Mouse (Mus musculus) limb, embryonic 15.5 days (tissue): Measurements from ENCODE around the gene Med25. TPM values are rescaled to one million over a fixed set of nuclear protein-coding genes. Genes with fewer than 3 reads are reported as not detected.

Experiments used
- ATAC-seq: fragments of 200-750 bp; cut with Nextera tagmentation; 2 replicates; pipeline ENCODE4 v1.8.0; 2017; ENCODE audit warnings: low read depth, moderate TSS enrichment; ENCODE audit not compliant: insufficient number of reproducible peaks, low FRiP score, low TSS enrichment
- H3K27ac ChIP-seq: fragments of 300-500 bp; sonication (generic); 2 replicates; pipeline ENCODE4 v1.5.1; 2015; ENCODE audit warnings: moderate library complexity, mild to moderate bottlenecking, inconsistent platforms
- H3K27me3 ChIP-seq: fragments of 300-500 bp; sonication (generic); 2 replicates; pipeline ENCODE4 v1.6.1; 2015; ENCODE audit warnings: inconsistent platforms
- H3K36me3 ChIP-seq: fragments of 300-500 bp; sonication (generic); 2 replicates; pipeline ENCODE4 v1.6.1; 2015; ENCODE audit warnings: inconsistent platforms
- H3K4me1 ChIP-seq: fragments of 300-500 bp; sonication (generic); 2 replicates; pipeline ENCODE4 v1.6.1; 2015; ENCODE audit warnings: inconsistent platforms
- H3K4me2 ChIP-seq: fragments of 300-500 bp; sonication (generic); 2 replicates; pipeline ENCODE4 v1.6.1; 2015; ENCODE audit warnings: mild to moderate bottlenecking, inconsistent platforms
- H3K4me3 ChIP-seq: fragments of 300-500 bp; sonication (generic); 2 replicates; pipeline ENCODE4 v1.5.1; 2015; ENCODE audit warnings: mild to moderate bottlenecking, inconsistent platforms
- H3K9ac ChIP-seq: fragments of 300-500 bp; sonication (generic); 2 replicates; pipeline ENCODE4 v1.6.1; 2015; ENCODE audit warnings: inconsistent platforms
- H3K9me3 ChIP-seq: fragments of 300-500 bp; sonication (generic); 2 replicates; pipeline ENCODE4 v1.6.1; 2016; ENCODE audit warnings: inconsistent platforms
- WGBS: fragments of 180-500 bp; shearing (Covaris S2); methylation state at CpG from one replicate; pipeline ENCODE4 v1.1.7; 2015; 5-methylcytosine and 5-hydroxymethylcytosine counted together
- microRNA counts: library from miRNA; unstranded; fragments of <30 nt; microRNA quantifications from one replicate; lab custom pipeline; 2016
- microRNA-seq: library from miRNA; unstranded; fragments of <30 nt; microRNA quantifications from one replicate; pipeline ENCODE4, GENCODE M21; 2016
- polyA plus RNA-seq: library from polyadenylated mRNA; unstranded; fragments of >200 nt; fragmentation: Nextera tagmentation; extraction: Ambion mirVana; gene quantifications from 2 replicates; pipeline ENCODE4 v1.2.1, GENCODE M21; 2015

Med25 gene
- polyA plus RNA-seq, 1 experiment from 2014 or later: 103 TPM

DNA sequence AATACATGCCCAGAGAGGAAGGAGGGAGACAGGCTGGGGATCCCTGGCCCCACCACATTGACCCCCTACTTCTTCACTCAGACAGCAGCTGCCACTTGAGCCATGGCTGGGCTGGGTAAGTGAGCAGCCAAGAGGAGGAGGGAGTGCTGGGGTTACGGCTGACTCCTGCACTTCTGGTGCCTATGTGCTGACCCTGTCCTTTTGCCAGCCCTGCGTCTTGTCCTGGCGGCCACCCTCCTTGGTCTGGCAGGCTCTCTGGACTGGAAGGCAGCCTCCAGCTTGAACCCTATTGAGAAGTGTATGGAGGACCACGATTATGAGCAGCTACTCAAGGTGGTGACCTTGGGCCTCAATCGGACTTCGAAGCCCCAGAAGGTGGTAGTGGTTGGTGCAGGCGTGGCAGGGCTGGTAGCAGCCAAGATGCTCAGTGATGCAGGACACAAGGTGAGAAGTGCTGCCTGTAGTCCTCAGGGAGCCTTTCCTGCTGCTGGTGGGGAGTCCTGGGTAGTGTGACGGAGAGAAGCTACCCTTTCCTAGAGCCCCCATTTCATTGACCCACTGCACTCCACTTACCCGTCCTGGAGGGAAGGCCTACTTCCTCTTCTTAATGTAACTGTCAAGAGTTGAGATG is 56.0 kb downstream of the Med25 start:
- no peak overlapping the region for H3K4me2 ChIP-seq
- H3K9ac ChIP-seq: no peak overlapping the region
- WGBS: 84% methylated on average over 9 of the region's 9 CpGs

GRCm38 (mm10) chr7:44836016-44836404 is 56.5 kb downstream of the Med25 start:
- H3K4me2 ChIP-seq: no peak overlapping the region
- ATAC-seq: no peak
- H3K9me3 ChIP-seq: no peaks in the 10 kb centered on the region
- peaks cover 23% of the 10 kb centered on the region for H3K27me3 ChIP-seq
- peaks cover 29% of the 10 kb centered on the region for H3K4me1 ChIP-seq
- peaks cover 16% of the 10 kb centered on the region for H3K36me3 ChIP-seq
- H3K9ac ChIP-seq: no peak overlapping the region
- no peak overlapping the region for H3K4me3 ChIP-seq
- H3K27ac ChIP-seq: no peak overlapping the region
- WGBS: 41% methylated on average over 3 of the region's 3 CpGs

More for the DNA sequence above, 56.0 kb downstream of the Med25 start:
- Histone ChIP-seq H3K27ac (no peak overlapping the region), H3K9me3 (no peaks in the 10 kb centered on the region), H3K27me3 (peaks cover 28% of the 10 kb centered on the region), H3K4me3 (no peak overlapping the region), H3K4me1 (peaks cover 28% of the 10 kb centered on the region), H3K36me3 (peaks cover 17% of the 10 kb centered on the region)
- no peak for ATAC-seq

GRCm38 (mm10) chr7:44835373-44836015 is 57.0 kb downstream of the Med25 start:
- H3K9me3 ChIP-seq: no peaks in the 10 kb centered on the region
- H3K36me3 ChIP-seq: peaks cover 16% of the 10 kb centered on the region
- H3K4me3 ChIP-seq: no peak overlapping the region
- no peak overlapping the region for H3K9ac ChIP-seq
- no peak overlapping the region for H3K4me2 ChIP-seq
- no peak for ATAC-seq
- H3K27me3 ChIP-seq: peaks cover 17% of the 10 kb centered on the region
- peaks cover 28% of the 10 kb centered on the region for H3K4me1 ChIP-seq
- no peak overlapping the region for H3K27ac ChIP-seq
- WGBS: 84% methylated on average over 1 of the region's 1 CpGs

- Histone ChIP-seq H3K9me3 (no peaks in the 10 kb centered on the region), H3K4me1 (peaks cover 13% of the 10 kb centered on the region; the same call in 1 of the 2 replicates), H3K27me3 (no peaks in the 10 kb centered on the region), H3K27ac (0 out of 2 replicates have a peak overlapping the region, but pooled peaks have one; percentile 27), H3K4me3 (no peak overlapping the region), H3K4me2 (no peak overlapping the region), H3K9ac (no peak overlapping the region), H3K36me3 (peaks cover 40% of the 10 kb centered on the region)
- ATAC-seq: 0 out of 2 replicates have a peak, but pooled peaks have one; percentile 26
- 30% methylated on average over 4 of the region's 4 CpGs for WGBS
These were observed 59.7 kb downstream of the Med25 start for GRCm38 (mm10) chr7:44832763-44833162.

- Histone ChIP-seq H3K4me1 (peaks cover 16% of the 10 kb centered on the region), H3K9ac (no peak overlapping the region), H3K4me2 (no peak overlapping the region), H3K4me3 (no peak overlapping the region), H3K27me3 (no peaks in the 10 kb centered on the region), H3K9me3 (no peaks in the 10 kb centered on the region), H3K27ac (no peak overlapping the region), H3K36me3 (peaks cover 43% of the 10 kb centered on the region)
- no peak for ATAC-seq
- 85% methylated on average over 5 of the region's 5 CpGs for WGBS
These were observed 63.8 kb downstream of the Med25 start for GRCm38 (mm10) chr7:44828706-44829105.

DNA sequence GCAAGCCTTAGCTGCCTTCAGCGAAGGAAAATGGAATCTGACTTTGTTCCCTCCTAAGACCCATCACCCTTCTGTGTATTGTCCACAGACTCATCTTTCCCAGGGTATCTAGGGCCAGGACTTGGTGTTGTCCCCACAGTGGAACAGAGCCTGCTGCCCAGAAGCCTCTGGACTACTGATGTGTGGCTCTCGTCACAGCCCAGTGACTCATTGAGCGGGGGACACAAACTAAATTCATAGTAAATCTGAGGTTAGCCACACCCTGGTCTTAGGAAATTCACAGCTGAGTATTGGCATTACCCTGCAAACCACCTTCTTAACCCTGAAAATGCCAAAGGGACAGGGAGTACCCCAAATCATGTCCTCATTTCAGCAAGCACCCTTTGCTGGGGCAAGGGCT is 65.7 kb downstream of the Med25 start:
- Histone ChIP-seq H3K4me1 (peaks cover 11% of the 10 kb centered on the region; the same call in 1 of the 2 replicates), H3K4me3 (no peak overlapping the region), H3K9me3 (no peaks in the 10 kb centered on the region), H3K36me3 (peaks cover 40% of the 10 kb centered on the region), H3K4me2 (no peak overlapping the region), H3K9ac (no peak overlapping the region), H3K27ac (no peak overlapping the region), H3K27me3 (no peaks in the 10 kb centered on the region)
- WGBS: 77% methylated on average over 3 of the region's 3 CpGs
- ATAC-seq: no peak

MicroRNA genes within 50 kb of the gene (microRNA counts, 519-probe panel; counts per million panel counts)
- microRNA mmu-miR-707 (lab: Ali Mortazavi, UCI): not detected

Small RNAs within 50 kb of the gene (microRNA-seq; reads per million reads assigned to microRNA genes)
- not detected for gene Mir707

Other genes starting within 250 kb of the Med25 start
- gene Myh14, start 221.9 kb downstream of the Med25 start, polyA plus RNA-seq: 5.4 and 6.4 TPM in 2 replicates
- not detected in 2 replicates for gene Izumo2, start 184.0 kb downstream of the Med25 start, polyA plus RNA-seq
- 30.4 and 30.8 TPM in 2 replicates for gene Vrk3, start 144.3 kb downstream of the Med25 start, polyA plus RNA-seq
- gene Zfp473, start 141.7 kb downstream of the Med25 start, polyA plus RNA-seq: 1.7 TPM in 2 replicates
- gene Nup62, start 76.6 kb downstream of the Med25 start, polyA plus RNA-seq: 83.6 and 88.0 TPM in 2 replicates
- gene Il4i1, start 76.3 kb downstream of the Med25 start, polyA plus RNA-seq: 1.0 and 1.6 TPM in 2 replicates
- gene Atf5, start 76.1 kb downstream of the Med25 start, polyA plus RNA-seq: 5.7 and 6.2 TPM in 2 replicates
- 118 and 124 TPM in 2 replicates for gene Akt1s1, start 43.7 kb downstream of the Med25 start, polyA plus RNA-seq
- gene Tbc1d17, start 43.6 kb downstream of the Med25 start, polyA plus RNA-seq: 82.6 and 89.6 TPM in 2 replicates
- 29.7 and 29.8 TPM in 2 replicates for gene Pnkp, start 35.6 kb downstream of the Med25 start, polyA plus RNA-seq
- gene Ptov1, start 22.9 kb downstream of the Med25 start, polyA plus RNA-seq: 286 and 373 TPM in 2 replicates
- 22.8 and 24.2 TPM in 2 replicates for gene Fuz, start 3.4 kb upstream of the Med25 start, polyA plus RNA-seq
- gene Ap2a1, start 36.8 kb upstream of the Med25 start, polyA plus RNA-seq: 68.8 and 71.9 TPM in 2 replicates
- 0.17 TPM in 1 of 2 replicates, not detected in the other for gene Tsks, start 50.5 kb upstream of the Med25 start, polyA plus RNA-seq
- 27.9 and 28.3 TPM in 2 replicates for gene Cpt1c, start 82.1 kb upstream of the Med25 start, polyA plus RNA-seq
- gene Prmt1, start 93.9 kb upstream of the Med25 start, polyA plus RNA-seq: 408 and 429 TPM in 2 replicates
- 101 and 105 TPM in 2 replicates for gene Irf3, start 104.9 kb upstream of the Med25 start, polyA plus RNA-seq
- gene Bcl2l12, start 106.0 kb upstream of the Med25 start, polyA plus RNA-seq: 58.8 and 59.4 TPM in 2 replicates
- gene Scaf1, start 123.7 kb upstream of the Med25 start, polyA plus RNA-seq: 34.8 TPM in 2 replicates
- 44.9 and 49.1 TPM in 2 replicates for gene Rras, start 125.2 kb upstream of the Med25 start, polyA plus RNA-seq
- 9.3 and 11.5 TPM in 2 replicates for gene Prr12, start 160.2 kb upstream of the Med25 start, polyA plus RNA-seq
- 63.0 and 70.3 TPM in 2 replicates for gene Nosip, start 169.7 kb upstream of the Med25 start, polyA plus RNA-seq
- 23.1 and 25.1 TPM in 2 replicates for gene Prrg2, start 170.0 kb upstream of the Med25 start, polyA plus RNA-seq
- gene Rcn3, start 199.5 kb upstream of the Med25 start, polyA plus RNA-seq: 653 and 714 TPM in 2 replicates
- gene Fcgrt, start 211.1 kb upstream of the Med25 start, polyA plus RNA-seq: 99.7 and 121 TPM in 2 replicates
- gene Rps11, start 231.7 kb upstream of the Med25 start, polyA plus RNA-seq: 1,215 and 1,484 TPM in 2 replicates
- 1,220 and 1,390 TPM in 2 replicates for gene Rpl13a, start 236.0 kb upstream of the Med25 start, polyA plus RNA-seq
- 0.65 TPM in 1 of 2 replicates, not detected in the other for gene Gm45713, start 243.5 kb upstream of the Med25 start, polyA plus RNA-seq
- gene Flt3l, start 243.7 kb upstream of the Med25 start, polyA plus RNA-seq: 2.1 and 2.7 TPM in 2 replicates